Mouse (Mus musculus): Measurements from ENCODE around the gene Bcl2l1.
A peak's percentile ranks its signal among the peaks of the same experiment; 100 is the strongest.

The Bcl2l1 gene

GRCm38 (mm10) chr2:152772231-152772630 is 59.3 kb downstream of the Bcl2l1 start:
- DNase-seq (ENCODE audit: low spot score), result no peak

GRCm38 (mm10) chr2:152771571-152771970 is 60.0 kb downstream of the Bcl2l1 start:
- no peak for DNase-seq (ENCODE audit: low spot score)

DNA sequence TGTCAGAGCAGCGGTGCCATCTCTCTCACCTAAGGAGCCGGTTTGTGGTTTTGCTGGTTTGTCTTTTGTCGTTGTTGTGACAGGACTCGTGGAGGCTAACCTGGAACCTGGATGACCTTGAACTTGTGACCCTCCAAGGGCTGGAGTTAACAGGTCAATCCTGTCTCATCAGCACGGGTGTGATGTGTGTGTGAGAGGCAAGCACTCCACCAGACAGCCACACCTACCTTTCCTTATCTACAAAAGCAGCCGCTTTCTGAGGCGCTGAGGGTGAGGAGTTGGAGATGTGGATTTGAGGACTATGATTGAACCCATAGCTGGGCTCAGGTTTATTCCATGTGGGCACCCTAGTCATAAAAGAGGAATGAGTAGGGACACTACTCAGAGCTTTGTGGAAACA is 61.9 kb downstream of the Bcl2l1 start:
- no peak for DNase-seq (ENCODE audit: low spot score)

- DNase-seq (ENCODE audit: low spot score), result peak; percentile 76
Observed at GRCm38 (mm10) chr2:152767618-152768271, 63.8 kb downstream of the Bcl2l1 start.

GRCm38 (mm10) chr2:152766387-152767123 is 65.0 kb downstream of the Bcl2l1 start:
- peak; percentile 95 for DNase-seq (ENCODE audit: low spot score)

GRCm38 (mm10) chr2:152765045-152765674 is 66.4 kb downstream of the Bcl2l1 start:
- DNase-seq (ENCODE audit: low spot score), result no peak

- DNase-seq (ENCODE audit: low spot score), result no peak
Observed at GRCm38 (mm10) chr2:152764172-152765044, 67.1 kb downstream of the Bcl2l1 start.

DNA sequence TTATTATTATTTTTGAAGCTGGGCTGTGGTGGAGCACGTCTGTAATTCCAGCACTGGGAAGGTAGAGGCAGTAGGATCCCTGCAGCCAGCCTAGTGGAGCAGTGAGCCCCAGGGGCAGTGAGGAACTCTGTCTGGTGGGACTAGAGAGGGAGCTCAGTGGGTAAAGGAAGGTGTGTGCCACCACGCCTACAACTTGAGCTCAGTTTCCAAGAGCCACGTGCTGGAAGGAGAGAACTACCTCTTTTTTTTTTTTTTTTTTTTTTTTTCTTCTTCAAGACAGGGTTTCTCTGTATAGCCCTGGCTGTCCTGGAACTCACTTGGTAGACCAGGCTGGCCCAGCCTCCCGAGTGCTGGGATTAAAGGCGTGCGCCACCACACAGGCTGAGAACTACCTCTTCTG is 68.2 kb downstream of the Bcl2l1 start:
- DNase-seq (ENCODE audit: low spot score), result no peak

- DNase-seq (ENCODE audit: low spot score), result no peak
Observed at GRCm38 (mm10) chr2:152758351-152758750, 73.2 kb downstream of the Bcl2l1 start.

- DNase-seq (ENCODE audit: low spot score), result no peak
Observed at GRCm38 (mm10) chr2:152757478-152757877, 74.0 kb downstream of the Bcl2l1 start.

DNA sequence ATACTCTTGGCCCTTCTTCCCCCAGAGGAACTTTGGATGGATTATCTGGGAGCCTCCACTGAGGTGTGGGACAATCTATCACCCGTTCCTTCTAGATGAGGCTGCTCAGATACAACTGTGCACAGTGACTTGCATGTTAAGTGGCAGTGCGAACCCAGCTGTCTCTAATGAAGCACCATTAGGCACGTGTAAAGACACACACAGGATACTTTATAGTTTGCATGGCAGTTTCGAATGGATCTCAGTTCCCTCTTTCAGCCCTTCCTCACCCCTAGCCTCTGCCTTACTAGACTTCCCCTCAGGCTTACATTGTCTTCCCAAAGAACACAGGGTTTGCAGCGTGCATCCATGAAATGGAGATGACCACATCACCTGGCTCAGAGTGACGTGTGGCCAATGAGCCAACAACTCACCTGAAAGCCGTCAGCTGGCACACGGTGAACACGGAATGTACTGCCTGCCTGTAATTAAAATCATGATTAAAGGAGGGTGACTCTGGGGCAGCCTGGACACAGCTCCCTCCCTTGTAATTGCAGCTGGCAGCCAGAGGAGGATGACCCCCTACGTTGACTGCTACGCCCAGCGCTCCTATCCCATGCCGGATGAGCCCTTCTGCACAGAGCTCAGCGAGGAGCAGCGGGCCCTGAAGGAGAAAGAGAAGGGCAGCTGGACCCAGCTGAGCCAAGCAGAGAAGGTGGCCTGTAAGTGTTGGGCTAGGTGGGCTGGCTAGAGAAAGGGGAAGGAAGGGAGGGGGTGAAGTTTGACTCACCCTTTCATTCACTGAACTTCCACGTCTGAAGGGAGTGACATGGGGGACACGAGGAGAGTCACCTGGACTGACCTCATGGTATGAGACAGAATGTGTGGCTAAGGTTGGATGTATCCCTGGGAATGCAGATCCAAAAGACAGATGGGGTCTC is 74.8 kb downstream of the Bcl2l1 start:
- DNase-seq (ENCODE audit: low spot score), result no peak

DNA sequence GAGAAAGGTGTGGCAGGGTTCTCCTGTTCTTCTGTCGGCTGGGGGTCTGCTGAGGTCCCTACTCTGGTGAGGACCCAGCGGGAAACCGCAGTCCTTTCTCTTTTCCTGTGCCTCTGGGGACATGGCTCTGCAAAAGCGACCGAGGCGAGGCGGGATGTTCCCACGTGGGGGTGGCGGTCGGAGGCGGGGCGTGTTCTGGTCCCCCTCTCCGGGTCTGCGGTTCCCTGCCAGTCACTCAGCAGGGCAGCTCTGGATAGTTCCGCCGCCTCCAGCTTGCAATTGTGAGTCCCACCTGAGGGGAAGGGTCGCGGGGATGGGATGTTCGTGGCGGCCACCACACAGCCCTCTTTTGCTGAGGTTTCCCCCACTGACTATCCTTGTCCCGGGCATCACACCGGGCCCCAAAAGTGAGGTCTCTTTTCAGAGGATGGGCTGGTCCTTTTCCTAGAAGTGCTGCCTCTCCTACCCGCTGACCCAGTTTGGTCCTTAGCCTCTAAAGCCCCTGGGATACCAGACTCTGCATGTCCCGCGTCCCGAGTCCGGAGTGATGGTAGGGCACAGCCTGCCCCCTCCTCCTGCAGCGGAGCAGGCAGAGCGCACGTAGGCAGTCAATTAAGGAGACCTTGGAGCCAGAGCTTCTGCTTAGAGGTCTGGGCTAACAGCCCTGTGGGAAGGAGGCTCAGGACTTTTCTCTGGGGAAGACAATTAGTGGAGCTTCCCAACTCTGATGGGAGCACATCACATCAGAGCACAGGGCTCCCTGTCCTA is 77.4 kb downstream of the Bcl2l1 start, which contains the start of gene Cox4i2:
Gene Cox4i2 (plus strand): TSS at position 230 of the 768 bp plus-strand sequence.
- DNase-seq (ENCODE audit: low spot score), result no peak

DNA sequence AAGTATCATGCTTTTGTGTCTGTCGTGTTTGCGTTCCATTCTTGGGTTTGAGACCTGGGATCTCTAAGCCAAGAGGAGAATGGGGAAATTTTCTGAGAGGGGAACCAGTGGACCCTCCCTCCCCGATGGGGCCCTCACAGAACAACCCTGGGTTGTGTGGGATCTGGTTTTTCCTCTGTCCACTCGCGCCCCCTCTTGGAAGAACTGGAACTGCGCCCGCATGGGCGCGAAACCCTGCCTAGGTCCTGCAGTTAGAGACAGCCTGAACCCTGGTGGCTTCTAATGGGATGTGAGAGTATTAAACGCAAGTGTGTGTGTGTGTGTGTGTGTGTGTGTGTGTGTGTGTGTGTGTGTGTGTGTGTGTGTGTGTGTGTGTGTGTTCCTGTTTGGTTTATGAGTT is 89.1 kb downstream of the Bcl2l1 start:
- peak; percentile 82 for DNase-seq (ENCODE audit: low spot score)

- DNase-seq (ENCODE audit: low spot score), result peak; percentile 87
Observed at GRCm38 (mm10) chr2:152741153-152742041, 90.1 kb downstream of the Bcl2l1 start.

DNA sequence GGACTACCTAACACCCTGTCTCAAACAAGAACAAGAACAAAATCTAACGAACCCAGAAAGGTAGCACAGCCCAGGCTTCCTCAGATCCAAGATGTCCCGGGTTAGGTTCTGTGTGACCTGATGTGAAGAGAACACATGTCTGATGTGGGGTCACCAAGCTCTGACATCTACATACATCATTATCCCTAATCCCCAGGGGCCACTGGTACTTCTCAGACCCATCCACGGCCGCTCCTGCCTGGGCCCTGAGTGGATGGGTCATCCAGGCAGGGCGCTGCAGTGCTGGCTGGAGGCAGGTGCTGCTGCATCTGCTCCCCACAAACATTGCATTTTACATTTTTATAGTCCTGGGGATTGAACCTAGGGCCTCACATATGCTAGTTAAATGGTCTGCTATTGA is 91.0 kb downstream of the Bcl2l1 start:
- DNase-seq (ENCODE audit: low spot score), result no peak

DNA sequence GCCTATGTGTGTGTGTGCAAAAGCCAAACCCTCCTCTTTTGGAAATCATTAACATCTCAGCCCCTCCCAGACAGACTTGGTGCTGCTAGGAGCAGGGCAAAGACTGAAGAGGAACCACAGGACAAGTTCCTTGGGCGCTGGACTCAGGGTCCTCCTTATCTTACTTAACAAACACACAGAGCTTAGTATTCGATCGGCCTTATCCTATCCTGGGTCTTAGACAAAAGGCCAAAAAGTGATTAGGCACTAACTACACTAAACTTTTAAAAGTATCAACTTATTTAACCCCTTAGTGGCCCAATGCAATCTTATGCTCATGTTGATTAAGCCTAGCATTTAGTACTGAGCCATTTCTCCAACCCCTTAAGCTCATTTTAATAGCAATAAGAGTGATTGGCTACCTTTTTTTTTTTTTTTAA is 91.7 kb downstream of the Bcl2l1 start:
- DNase-seq (ENCODE audit: low spot score), result peak; percentile 56

GRCm38 (mm10) chr2:152739031-152739841 is 92.3 kb downstream of the Bcl2l1 start:
- DNase-seq (ENCODE audit: low spot score), result peak; percentile 92

DNA sequence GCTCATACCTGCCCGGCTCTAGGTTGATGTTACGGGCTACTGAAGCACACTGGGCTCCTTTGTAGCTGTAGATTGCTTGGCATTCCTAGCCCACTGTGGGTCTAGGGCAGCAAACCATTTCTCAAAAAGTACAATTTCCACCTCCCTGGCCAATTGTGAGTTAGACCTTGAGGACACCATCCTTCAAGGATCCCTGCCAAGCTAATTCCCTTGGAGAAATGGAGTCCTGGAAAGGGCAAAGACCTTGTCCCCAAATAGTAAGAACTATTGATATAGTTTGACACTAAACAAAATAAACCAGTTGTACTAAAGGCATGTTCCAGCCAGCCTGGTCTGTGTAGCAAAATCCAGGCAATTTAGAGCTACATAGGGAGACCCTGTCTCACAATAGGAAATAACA is 93.2 kb downstream of the Bcl2l1 start:
- DNase-seq (ENCODE audit: low spot score), result no peak
